Mouse (Mus musculus) CD4-positive helper T cell, adult 2 months (primary cell): ENCODE measurements around the gene Gys2.
"Not testable (repeated sequence)": the region's sequence is repeated elsewhere in the genome, so short reads cannot be mapped to it uniquely, and the experiment has no call there.

Experiments used
- DNase-seq: peaks from one replicate; pipeline ENCODE4 v3.0.0-alpha.2; 2012; ENCODE audit warnings: low read depth, missing footprints, low spot score

The Gys2 gene

GRCm38 (mm10) chr6:142472801-142473203 is at the start of gene Gys2:
TSS of gene Gys2 (minus strand) at chr6:142473109.
- DNase-seq: no peak

DNA sequence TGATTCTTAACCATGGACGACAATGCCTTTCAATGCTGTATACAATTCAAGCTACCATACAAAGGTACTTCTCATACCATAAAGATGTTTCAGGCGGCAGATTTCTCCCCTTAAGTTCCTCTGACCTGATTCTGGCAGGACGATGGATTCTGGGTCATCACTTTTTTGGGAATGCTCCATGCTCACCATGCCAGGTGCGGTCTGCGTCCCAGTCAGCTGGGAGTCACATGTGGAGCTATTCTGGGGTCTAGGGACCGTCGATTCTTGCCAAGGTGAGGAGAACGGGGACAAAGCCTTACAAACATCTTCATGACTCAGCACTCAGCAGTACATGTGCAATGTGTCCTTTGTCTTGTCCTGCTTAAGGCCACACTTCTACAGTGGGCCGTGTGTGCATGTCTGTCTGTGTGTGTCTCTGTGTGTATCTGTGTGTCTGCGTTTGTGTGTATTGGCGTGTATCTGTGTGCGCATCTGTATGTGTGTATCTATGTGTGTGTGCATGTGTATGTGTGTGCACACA is 48.7 kb upstream of the Gys2 start:
- DNase-seq: no peak

DNA sequence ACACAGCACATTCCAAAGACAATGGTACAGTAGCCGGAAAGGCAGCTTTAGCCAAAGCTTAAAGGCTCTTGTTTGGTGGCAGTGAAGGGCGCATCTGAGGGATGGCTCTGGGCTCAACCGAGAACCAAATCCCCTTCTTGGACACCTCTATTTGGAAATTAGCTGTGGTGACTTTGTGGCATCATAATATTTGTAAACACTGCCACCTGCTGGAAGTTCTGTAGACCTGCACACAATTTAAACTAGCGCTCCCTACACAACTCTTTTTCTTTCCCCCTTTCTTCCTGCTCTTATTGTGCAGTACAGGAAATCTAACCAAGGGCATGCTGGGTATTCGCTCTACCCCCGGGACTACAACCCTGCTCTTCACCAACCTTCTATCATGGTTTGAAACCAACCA is 46.2 kb upstream of the Gys2 start:
- peak; percentile 33 for DNase-seq

DNA sequence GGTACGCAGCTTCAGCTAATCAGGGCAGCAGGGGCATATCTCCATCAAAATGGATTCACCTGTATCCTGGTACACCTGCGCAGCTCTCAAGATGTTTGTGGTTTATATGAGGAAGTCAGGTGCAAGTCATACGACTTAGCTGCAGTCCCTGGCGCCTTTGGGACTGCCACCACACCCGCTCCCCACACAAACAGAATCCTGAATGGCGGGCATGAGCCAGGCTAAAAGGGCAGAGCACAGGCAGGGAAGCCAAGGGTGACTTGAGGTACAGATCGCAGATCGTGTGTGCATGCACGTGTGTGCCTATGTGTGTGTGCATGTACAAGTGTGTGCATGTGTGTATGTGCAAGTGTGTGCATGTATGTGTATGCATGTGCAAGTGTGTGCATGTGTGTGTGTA is 42.5 kb upstream of the Gys2 start:
- not testable (repeated sequence) for DNase-seq

GRCm38 (mm10) chr6:142514912-142515311 is 42.0 kb upstream of the Gys2 start:
- peak; percentile 27 for DNase-seq

DNA sequence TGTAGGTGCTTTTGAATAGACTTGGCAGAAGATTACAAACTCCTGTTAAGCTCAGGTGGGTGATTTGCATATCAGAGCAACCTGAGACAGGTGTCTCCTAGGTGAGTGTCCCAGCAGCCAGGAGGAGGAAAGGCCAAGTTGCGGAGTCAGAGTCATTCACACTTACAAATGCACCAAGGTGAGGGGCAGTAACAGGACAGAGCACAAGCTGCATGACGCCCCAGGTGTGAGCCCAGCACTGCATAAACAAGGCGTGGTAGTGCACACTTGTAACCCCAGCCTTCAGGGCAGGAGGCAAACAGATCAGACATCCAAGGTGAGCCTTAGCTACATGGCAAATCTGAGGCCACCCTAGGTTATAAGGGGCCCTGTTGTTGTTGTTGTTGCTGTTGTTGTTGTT is 40.0 kb upstream of the Gys2 start:
- no peak for DNase-seq

GRCm38 (mm10) chr6:142511516-142512135 is 38.7 kb upstream of the Gys2 start:
- DNase-seq: no peak

- no peak for DNase-seq
Observed at GRCm38 (mm10) chr6:142508663-142509062, 35.8 kb upstream of the Gys2 start.

GRCm38 (mm10) chr6:142507785-142508162 is 34.9 kb upstream of the Gys2 start, which contains the start of gene Ldhb:
TSS of gene Ldhb (minus strand) at chr6:142507957.
- DNase-seq: peak; percentile 83

DNA sequence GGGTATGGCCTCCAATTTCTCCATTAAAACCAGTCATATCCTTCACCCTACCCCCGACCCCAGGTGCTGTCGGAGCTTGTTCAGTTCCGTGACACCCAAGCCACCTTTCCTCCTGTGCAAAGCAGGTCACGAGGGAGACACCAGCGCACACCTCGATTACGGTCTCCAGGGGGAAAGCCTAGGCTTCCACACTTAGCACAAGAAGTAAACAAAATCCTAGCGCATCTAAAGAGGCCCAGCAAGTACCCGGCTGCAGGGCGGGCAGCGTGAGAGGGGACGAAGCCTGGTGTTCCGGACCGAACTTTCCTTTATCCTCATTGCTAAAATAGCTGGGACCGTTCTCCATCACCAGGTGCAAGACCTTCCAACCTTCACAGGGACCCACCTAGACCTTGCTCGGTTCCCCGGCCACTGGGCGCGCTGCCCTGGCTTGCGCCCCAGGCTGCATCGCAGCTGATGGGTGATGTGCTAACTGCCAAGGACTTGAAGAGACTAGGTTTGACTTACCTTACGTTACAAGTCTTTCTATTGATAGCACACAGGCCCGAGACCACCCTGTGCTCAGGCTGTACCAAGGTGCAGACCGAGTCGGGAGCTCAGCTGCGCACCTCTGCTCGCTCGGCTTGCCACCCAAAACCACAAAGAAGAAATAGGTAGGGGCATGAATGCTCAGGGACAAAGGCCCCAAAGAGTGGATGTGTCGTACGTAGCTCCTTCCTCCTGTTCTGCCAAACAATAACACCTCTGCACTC is 34.3 kb upstream of the Gys2 start:
- no peak for DNase-seq

GRCm38 (mm10) chr6:142506338-142507032 is 33.6 kb upstream of the Gys2 start:
- no peak for DNase-seq

DNA sequence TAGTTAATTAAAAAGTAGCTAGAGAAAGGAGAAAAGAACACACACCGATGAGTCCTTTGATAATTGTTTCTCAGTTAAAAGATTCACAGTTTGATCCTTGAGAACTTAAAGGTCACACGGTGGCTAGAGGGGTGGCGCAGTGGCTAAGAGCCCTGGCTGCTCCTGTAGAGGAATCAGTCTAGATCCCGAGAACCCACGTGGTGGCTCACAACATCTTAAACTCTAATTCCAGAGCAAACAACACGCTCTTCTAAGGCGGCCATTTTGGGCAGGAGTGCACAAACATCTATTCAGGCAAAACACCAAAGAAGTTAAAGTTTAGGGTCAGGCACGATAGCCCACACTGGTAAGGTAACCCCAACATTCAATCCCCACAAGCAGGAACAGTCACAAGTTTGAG is 30.7 kb upstream of the Gys2 start:
- no peak for DNase-seq

DNA sequence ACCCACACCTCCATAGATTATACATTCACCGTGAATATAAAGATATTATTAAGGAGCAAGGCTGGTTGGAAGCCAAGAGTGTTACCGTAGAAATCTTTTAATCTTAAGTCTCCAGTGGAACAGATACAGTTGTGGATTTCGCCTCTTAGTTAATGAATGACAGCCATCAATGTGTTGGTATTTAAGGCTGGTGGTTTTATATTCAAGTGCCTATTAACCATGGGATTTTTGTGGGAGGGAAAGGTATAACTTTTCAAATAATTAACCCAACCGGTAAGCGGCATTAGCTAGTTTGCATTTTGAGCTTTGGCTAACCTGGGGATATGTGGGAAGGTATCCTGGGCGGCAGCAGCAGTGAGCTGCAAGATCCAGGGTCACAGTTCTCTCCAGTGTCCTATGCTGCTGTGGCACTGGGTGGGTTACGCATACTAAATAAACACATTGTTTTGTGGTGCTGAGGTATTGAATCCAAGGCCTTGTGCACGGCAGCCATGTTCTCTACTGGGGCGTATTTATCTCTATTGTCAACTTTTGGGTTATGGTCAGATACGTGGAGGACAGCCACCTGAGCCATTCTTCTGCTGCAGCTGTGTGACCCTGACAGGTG is 29.7 kb upstream of the Gys2 start:
- DNase-seq: no peak

- not testable (repeated sequence) for DNase-seq
Observed at GRCm38 (mm10) chr6:142490114-142490513, 17.2 kb upstream of the Gys2 start.

- no peak for DNase-seq
Observed at GRCm38 (mm10) chr6:142487638-142488037, 14.7 kb upstream of the Gys2 start.

DNA sequence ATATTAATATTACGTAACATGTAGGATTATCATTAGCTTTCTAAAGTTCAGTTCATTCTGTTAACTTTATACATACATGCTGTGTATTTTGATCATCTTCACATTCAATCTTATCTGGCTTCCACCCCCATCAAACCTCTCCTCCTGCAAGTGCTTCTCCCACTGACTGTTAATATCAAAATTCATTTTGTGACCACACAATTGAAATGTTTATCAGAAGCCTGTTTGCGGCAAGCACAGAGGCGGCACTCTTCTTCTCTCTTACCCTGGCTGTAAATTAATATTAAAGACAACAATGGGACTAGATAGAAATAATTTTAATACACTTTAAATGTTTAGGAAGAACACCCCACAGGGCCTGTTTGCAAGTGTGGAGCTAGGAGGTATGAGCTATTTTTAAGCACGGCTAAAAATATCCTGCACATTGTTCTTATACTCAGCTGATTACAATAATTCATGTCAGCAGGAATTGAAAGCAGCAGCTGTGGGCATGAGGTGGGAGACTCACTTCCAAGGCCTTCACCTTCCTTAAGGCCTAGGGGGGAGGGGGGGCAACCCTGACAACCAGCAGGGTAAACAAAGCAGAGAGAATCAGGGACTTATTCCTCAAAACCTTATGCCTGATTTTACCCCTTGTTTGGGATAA is 12.7 kb upstream of the Gys2 start:
- no peak for DNase-seq

DNA sequence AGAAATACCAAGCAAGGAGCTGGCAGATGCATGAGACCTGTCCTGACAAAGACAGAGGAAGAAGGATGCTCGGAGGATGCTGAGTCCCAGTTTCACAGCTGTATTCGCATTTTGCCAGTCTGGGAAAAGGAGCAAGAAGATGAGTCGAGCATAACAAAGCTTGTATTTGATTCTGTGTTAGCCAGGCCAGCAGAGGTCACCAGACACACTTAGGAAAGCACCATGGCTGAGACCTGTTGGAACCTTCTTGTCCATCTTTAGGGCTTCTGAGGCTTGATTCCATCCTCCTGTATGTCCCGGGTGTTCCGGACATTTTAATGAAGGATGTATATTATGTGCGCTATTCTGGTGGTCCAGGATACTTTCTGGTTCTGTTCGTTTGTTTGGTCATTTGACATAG is 4.3 kb upstream of the Gys2 start:
- DNase-seq: no peak

DNA sequence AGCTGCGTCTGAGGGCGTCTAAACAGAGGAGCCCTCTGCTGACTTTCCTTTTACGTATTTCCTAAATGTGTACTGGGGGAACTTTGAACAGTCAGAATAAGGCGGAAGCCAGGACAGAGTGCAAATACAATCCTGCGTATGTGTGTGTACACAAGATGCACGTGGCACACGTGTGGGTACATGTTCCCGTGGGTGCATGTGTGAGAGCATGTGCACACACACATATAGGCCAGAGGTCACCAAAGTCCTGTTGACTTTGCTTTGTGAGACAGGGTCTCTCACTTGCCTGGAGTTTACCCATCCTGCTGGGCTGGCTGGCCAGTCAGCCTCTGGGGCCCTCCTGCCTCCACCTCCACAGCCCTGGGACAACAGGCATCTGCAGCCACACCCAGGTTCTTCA is 1.8 kb downstream of the Gys2 start:
- no peak for DNase-seq

DNA sequence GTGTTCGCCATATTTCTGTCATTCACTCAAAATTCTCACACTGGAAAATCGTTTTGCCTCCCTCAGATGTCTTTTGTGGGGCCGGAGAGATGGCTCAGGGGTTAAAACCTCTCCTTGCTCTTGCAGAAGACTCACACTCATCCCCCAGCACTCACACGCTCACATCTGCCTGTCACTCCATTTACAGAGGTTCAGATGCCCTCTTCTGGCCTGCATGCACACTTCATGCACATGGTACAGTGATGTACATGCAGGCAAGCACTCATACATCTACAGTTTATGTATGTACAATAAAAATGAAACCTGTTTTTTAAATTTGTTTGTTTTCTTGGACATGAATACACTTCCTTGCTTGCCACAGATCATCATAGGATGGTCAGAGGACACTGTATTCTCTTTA is 3.3 kb downstream of the Gys2 start:
- DNase-seq: no peak

- DNase-seq: no peak
Observed at GRCm38 (mm10) chr6:142462194-142462593, 10.7 kb downstream of the Gys2 start.

- DNase-seq: no peak
Observed at GRCm38 (mm10) chr6:142459017-142459678, 13.8 kb downstream of the Gys2 start.
